Mouse (Mus musculus) ES-E14 (cell line): ENCODE measurements around the gene Magi2.

Source experiments
- CHD2 ChIP-seq: IDR thresholded peaks from 2 replicates; pipeline ENCODE4 v1.6.1; 2014; ENCODE audit warnings: mild to moderate bottlenecking, low read depth, low read length, inconsistent platforms
- HCFC1 ChIP-seq: IDR thresholded peaks from 2 replicates; pipeline ENCODE4 v1.6.1; 2012; ENCODE audit warnings: low read length, inconsistent platforms, borderline replicate concordance; ENCODE audit not compliant: insufficient read depth
- MAFK ChIP-seq: IDR thresholded peaks from 2 replicates; pipeline ENCODE4 v1.6.1; 2014; ENCODE audit warnings: mild to moderate bottlenecking, low read depth, low read length, inconsistent platforms; ENCODE audit not compliant: insufficient read depth
- ZC3H11A ChIP-seq: IDR thresholded peaks from 2 replicates; pipeline ENCODE4 v1.6.1; 2012; ENCODE audit warnings: low read depth, mild to moderate bottlenecking, inconsistent platforms, low read length, borderline replicate concordance
- ZNF384 ChIP-seq: IDR thresholded peaks from 2 replicates; pipeline ENCODE4 v1.6.1; 2012; ENCODE audit warnings: low read depth, low read length, inconsistent platforms

GRCm38 (mm10) chr5:20446471-20447174 is 1219.8 kb downstream of the Magi2 start:
- no peak for TF ChIP-seq MAFK
- no peak for TF ChIP-seq HCFC1
- TF ChIP-seq ZNF384 = no peak
- no peak for TF ChIP-seq ZC3H11A
- no peak for TF ChIP-seq CHD2
